Mouse (Mus musculus): Measurements from ENCODE around the gene Dcaf1. TPM values are rescaled to one million over a fixed set of nuclear protein-coding genes. Genes with fewer than 3 reads are reported as not detected.

Gene Dcaf1
- polyA plus RNA-seq, 1 experiment from 2014 or later = 15.9 TPM

DNA sequence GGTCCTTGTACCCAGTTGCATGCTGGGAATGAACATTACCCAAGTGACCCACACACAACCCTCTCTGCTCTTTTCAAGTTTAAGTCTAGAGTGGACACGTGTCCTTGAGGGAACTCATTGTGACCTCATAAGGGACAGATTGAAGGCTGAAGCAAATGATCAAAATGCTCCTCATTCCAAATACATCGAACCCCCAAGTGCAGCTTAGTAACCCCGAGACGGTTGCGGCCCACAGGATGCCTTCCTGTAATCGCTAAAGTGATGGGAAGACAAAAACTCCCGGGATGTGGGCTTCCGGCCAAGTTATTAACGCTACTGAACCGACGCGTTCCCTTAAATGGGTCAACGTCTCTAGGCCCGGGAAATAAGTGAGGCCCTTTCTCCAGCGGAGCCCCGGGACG is 69.7 kb downstream of the Dcaf1 start:
- peak overlapping the region; percentile 96 for H3K4me3 ChIP-seq (replicated peaks)
- H3K27ac ChIP-seq (replicated peaks) = peak overlapping the region; percentile 90
- peaks cover 40% of the 10 kb centered on the region for H3K36me3 ChIP-seq
- no peak for ATAC-seq (ENCODE audit: low FRiP score)
- peaks cover 53% of the 10 kb centered on the region for H3K4me1 ChIP-seq
- peak overlapping the region; percentile 96 for H3K9ac ChIP-seq (replicated peaks)
- no peaks in the 10 kb centered on the region for H3K9me3 ChIP-seq (replicated peaks)
- 0% methylated on average over 17 of the region's 17 CpGs for WGBS
- H3K4me2 ChIP-seq = peak overlapping the region; percentile 84
- H3K27me3 ChIP-seq (replicated peaks) = no peaks in the 10 kb centered on the region

DNA sequence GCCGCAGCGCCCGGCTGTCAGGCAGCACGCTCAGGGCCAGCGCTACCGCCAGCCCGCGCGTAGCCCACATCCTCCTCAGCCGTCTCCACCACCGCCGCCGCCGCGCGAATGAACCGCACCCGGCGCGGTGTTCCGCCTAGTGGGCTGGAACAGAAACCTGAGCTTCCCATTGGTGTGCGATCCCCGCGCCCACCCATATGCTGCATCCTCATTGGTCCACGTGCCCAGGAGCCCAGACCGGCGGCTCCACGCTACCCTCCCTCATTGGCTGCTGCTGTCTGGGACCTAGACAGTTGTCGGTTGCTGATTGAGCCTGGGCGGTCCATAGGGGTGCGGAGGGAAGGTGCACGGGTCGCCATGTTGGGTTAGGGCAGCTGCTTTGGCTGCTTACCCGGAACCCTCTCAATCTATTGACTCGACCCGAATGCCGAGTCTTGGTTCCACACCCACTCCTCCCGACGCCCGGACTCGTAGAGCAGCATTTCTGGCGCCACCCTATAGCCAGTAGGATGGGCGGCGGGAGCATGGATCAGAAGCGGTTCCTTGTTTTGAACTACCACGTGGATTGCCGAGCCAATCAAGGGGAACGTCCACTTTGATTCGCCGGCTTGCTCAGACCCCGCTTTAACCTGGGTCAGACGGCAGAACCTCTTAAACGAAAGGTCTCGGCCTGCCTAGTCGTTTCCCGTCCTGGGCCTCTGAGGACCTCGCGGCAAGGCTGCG is 70.3 kb downstream of the Dcaf1 start, which contains the start of gene Manf:
Manf (minus strand) TSS at position 151 of the 723 bp plus-strand sequence.
- no peaks in the 10 kb centered on the region for H3K27me3 ChIP-seq (replicated peaks)
- H3K4me2 ChIP-seq = peak within 1 kb of the TSS; percentile 84
- H3K4me1 ChIP-seq = peaks cover 53% of the 10 kb centered on the region
- peak within 1 kb of the TSS; percentile 96 for H3K9ac ChIP-seq (replicated peaks)
- WGBS = under 1% methylated on average over 59 of the region's 59 CpGs
- H3K27ac ChIP-seq (replicated peaks) = peak within 1 kb of the TSS; percentile 96
- peaks cover 47% of the 10 kb centered on the region for H3K36me3 ChIP-seq
- ATAC-seq (ENCODE audit: low FRiP score) = peak; percentile 99
- peak within 1 kb of the TSS; percentile 96 for H3K4me3 ChIP-seq (replicated peaks)
- no peaks in the 10 kb centered on the region for H3K9me3 ChIP-seq (replicated peaks)

DNA sequence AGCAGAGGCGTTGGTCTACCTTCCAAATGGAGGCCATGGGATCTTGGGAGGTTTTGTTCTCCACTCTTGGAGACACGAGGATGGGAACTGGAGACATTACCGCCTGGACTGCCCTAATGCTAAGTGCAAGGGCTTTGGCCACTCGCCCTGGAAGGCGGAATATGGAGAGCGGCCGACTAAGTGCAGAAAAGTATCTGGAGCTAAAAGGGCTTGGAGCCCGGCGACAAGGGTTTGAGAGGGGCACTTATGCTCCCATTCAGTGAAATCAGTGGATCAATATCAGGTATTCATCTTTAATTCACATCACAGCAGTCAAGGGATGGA is 70.8 kb downstream of the Dcaf1 start:
- Histone ChIP-seq H3K27me3 (replicated peaks) (no peaks in the 10 kb centered on the region), H3K9me3 (replicated peaks) (no peaks in the 10 kb centered on the region), H3K36me3 (peaks cover 50% of the 10 kb centered on the region), H3K4me2 (peak overlapping the region; percentile 84), H3K9ac (replicated peaks) (peak overlapping the region; percentile 83), H3K4me1 (peaks cover 49% of the 10 kb centered on the region), H3K4me3 (replicated peaks) (peak overlapping the region; percentile 96), H3K27ac (replicated peaks) (peak overlapping the region; percentile 96)
- 0% methylated on average over 9 of the region's 9 CpGs for WGBS
- no peak for ATAC-seq (ENCODE audit: low FRiP score)

DNA sequence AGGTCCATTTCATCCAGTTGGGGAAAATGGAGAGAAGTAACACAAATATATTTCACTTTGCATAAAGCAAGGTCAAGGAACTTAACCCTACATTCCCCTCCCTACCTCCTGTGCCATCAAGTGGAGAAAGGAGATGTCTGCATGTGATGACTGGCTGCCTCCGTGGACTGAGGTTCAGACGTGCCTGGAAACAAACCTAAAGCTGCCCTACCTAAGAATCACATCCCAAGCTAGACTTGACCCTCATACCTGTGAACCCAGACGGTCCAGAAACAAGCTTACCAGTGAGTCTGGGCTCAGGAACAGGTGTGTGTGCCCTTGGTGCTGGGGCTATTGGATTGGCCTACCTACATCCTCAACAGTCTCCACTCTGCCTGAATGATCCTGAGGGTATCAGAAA is 71.7 kb downstream of the Dcaf1 start:
- Histone ChIP-seq H3K4me2 (peak overlapping the region; percentile 32), H3K36me3 (peaks cover 47% of the 10 kb centered on the region), H3K4me1 (peaks cover 41% of the 10 kb centered on the region), H3K27me3 (replicated peaks) (no peaks in the 10 kb centered on the region), H3K27ac (replicated peaks) (no peak overlapping the region), H3K4me3 (replicated peaks) (no peak overlapping the region), H3K9me3 (replicated peaks) (no peaks in the 10 kb centered on the region), H3K9ac (replicated peaks) (peak overlapping the region; percentile 4; the same call in 1 of the 2 replicates)
- 55% methylated on average over 3 of the region's 3 CpGs for WGBS
- no peak for ATAC-seq (ENCODE audit: low FRiP score)

DNA sequence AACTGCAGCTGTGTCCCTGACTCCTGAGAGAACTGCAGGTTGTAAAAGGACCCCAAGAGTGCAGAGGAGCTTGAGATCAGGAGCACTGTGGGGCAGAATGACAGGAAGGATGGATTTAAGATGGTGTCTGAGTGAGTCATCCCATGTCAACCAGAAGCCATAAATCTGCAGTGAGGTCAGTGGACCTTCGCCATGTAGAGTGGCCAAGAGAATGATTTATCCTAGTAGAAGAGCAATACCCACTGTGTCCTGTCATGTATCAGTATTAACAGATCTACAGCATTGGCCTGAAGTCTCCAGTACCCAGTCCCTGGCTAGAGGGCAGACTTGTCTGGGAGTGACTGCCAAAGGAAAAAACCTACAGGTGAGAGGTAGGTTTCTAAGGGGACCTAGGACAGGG is 77.2 kb downstream of the Dcaf1 start:
- no peak for ATAC-seq (ENCODE audit: low FRiP score)
- Histone ChIP-seq H3K9ac (replicated peaks) (no peak overlapping the region), H3K36me3 (peaks cover 71% of the 10 kb centered on the region)

DNA sequence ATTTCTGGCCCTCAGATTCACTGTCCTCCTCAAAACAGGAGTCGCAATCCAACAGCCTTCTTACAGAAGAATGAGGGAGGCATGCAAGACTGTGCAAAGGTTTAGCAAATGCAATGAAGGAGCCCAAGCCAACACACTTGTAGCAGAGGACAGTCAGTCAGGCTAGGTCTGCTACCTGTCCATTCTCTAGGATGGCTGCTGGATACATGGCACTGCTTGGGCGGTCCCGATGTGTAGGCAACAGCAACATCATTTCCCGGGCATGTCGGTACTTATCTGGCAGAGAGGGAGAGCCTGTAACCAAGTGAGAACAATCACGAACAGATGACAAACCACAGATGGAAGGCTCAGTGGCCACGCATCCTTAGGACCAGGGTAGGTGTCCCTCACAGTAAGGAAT is 79.9 kb downstream of the Dcaf1 start:
- Histone ChIP-seq H3K4me2 (no peak overlapping the region), H3K36me3 (peaks cover 58% of the 10 kb centered on the region), H3K27me3 (replicated peaks) (no peaks in the 10 kb centered on the region), H3K27ac (replicated peaks) (no peak overlapping the region), H3K9ac (replicated peaks) (no peak overlapping the region), H3K9me3 (replicated peaks) (no peaks in the 10 kb centered on the region), H3K4me1 (no peaks in the 10 kb centered on the region), H3K4me3 (replicated peaks) (no peak overlapping the region)
- ATAC-seq (ENCODE audit: low FRiP score) = no peak
- 91% methylated on average over 7 of the region's 7 CpGs for WGBS

More for the DNA sequence above, 77.2 kb downstream of the Dcaf1 start:
- H3K27me3 ChIP-seq (replicated peaks) = no peaks in the 10 kb centered on the region
- 82% methylated on average over 1 of the region's 1 CpGs for WGBS
- H3K4me1 ChIP-seq = no peaks in the 10 kb centered on the region
- no peak overlapping the region for H3K4me2 ChIP-seq
- no peak overlapping the region for H3K4me3 ChIP-seq (replicated peaks)
- H3K27ac ChIP-seq (replicated peaks) = no peak overlapping the region
- no peaks in the 10 kb centered on the region for H3K9me3 ChIP-seq (replicated peaks)

DNA sequence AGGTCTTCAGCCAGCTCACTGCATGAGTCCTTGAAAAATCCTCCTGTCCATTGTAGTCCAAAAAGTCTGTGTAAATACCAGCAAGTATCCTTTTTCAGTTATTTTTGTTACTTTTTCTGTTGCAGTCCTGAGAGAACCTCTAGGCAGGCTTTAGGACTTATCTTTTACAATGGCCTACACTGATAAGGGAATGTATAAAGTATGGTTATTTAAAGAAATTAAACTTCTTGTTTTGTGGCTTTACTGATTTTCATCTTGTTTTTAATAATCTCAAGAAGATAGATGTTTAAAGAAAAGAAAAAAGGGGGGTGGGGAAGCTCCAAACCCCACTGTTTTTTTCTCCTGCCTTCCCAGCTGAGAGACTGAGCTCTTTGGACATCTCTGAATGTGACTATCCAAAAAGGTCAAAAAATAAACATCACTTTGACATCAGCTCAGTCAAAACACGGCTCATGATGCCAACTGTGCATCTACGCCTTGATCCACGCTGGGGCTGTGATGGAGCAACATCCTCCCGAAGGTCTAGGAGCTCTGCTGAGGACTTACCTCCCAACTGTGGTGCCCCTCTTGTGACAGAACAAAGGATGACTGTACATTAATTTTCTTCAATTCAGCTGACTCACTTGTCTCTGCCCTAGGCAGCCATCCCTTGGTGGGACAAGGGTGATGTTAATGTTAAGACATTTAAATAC is 81.6 kb downstream of the Dcaf1 start:
- Histone ChIP-seq H3K4me2 (no peak overlapping the region), H3K27ac (replicated peaks) (no peak overlapping the region), H3K9me3 (replicated peaks) (no peaks in the 10 kb centered on the region), H3K4me3 (replicated peaks) (no peak overlapping the region), H3K36me3 (peaks cover 63% of the 10 kb centered on the region), H3K9ac (replicated peaks) (no peak overlapping the region), H3K4me1 (no peaks in the 10 kb centered on the region), H3K27me3 (replicated peaks) (no peaks in the 10 kb centered on the region)
- ATAC-seq (ENCODE audit: low FRiP score) = no peak
- 80% methylated on average over 4 of the region's 4 CpGs for WGBS

DNA sequence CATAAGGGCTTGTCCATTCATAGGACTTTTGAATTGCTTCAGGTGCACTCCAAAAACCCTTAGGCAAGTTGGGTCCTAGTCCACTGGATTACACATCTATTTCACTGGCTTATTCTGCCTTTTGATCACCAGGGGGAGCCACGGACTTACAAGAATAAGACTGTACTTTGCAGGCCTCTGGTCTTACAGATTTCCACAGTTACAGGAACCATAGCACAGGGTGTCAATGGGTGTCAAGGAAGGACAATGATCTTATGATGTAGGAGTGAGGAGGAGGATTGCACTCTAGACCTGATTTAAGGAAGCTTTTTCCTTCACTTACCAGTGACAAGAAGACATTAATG is 82.1 kb downstream of the Dcaf1 start:
- WGBS = 16% methylated on average over 1 of the region's 1 CpGs
- Histone ChIP-seq H3K36me3 (peaks cover 63% of the 10 kb centered on the region), H3K27ac (replicated peaks) (no peak overlapping the region), H3K4me2 (no peak overlapping the region), H3K4me3 (replicated peaks) (no peak overlapping the region), H3K4me1 (no peaks in the 10 kb centered on the region), H3K9ac (replicated peaks) (no peak overlapping the region), H3K27me3 (replicated peaks) (no peaks in the 10 kb centered on the region), H3K9me3 (replicated peaks) (no peaks in the 10 kb centered on the region)
- ATAC-seq (ENCODE audit: low FRiP score) = no peak

DNA sequence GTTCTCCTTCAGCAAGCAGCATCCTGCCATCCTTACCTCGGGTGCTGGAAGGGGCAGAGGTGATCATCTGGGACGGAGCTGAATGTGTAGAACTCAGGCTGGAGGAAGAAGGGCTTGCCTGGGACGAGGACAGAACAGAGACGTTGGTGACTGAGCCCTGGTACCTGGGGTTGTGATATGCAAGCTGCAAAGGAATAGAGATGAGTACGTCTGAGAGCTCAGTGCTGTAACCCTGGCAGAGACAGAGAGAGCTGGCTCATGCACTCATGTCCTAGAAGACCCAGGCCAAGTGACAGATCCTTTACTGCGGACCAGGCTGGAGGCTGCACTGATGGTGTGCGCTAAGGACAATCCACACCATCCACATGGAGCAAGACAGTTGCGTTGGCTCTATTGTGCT is 84.9 kb downstream of the Dcaf1 start:
- no peak overlapping the region for H3K4me3 ChIP-seq (replicated peaks)
- H3K4me2 ChIP-seq = no peak overlapping the region
- ATAC-seq (ENCODE audit: low FRiP score) = no peak

DNA sequence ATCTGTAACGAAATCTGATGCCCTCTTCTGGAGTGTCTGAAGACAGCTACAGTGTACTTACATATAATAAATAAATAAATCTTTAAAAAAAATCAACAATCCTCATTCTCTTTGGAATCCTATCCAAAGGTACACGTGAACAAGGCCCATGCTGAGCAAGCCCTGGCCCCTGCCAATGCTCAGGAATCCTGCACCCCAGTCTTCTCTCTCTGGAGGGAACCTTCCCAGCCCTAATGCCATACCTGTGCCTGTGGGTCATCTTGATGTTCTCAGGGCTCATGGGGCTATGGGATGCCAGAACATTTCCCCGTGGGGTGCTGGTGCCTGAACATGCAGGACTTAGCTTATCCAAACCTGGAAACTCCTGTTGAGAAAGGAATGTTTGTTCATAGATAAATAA is 86.5 kb downstream of the Dcaf1 start:
- 83% methylated on average over 3 of the region's 3 CpGs for WGBS
- peaks cover 49% of the 10 kb centered on the region for H3K36me3 ChIP-seq

More for the DNA sequence above, 84.9 kb downstream of the Dcaf1 start:
- peaks cover 48% of the 10 kb centered on the region for H3K36me3 ChIP-seq
- no peak overlapping the region for H3K27ac ChIP-seq (replicated peaks)
- WGBS = 93% methylated on average over 8 of the region's 8 CpGs
- H3K9ac ChIP-seq (replicated peaks) = no peak overlapping the region
- H3K9me3 ChIP-seq (replicated peaks) = no peaks in the 10 kb centered on the region
- H3K4me1 ChIP-seq = no peaks in the 10 kb centered on the region
- no peaks in the 10 kb centered on the region for H3K27me3 ChIP-seq (replicated peaks)

DNA sequence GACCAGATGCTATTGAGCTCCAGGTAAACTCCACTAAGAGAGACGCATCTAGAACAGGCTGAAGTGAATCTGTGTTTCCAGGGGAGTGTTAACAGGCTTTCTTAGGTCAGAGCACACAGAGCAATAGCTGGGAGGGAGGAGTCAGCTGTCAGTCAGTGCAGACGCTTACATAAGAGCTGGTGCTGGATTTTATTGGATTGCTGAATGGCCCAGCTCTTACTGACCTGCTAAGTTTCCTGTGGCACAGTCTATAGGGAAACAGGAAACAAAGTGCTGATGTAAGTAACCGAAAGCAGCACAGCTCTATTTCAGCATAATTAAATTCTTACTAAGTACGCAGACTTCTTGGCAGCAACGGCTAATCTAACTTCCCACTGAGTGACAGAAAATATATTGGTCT is 87.0 kb downstream of the Dcaf1 start:
- Histone ChIP-seq H3K36me3 (peaks cover 55% of the 10 kb centered on the region), H3K27ac (replicated peaks) (no peak overlapping the region), H3K9me3 (replicated peaks) (no peaks in the 10 kb centered on the region), H3K4me3 (replicated peaks) (no peak overlapping the region), H3K27me3 (replicated peaks) (no peaks in the 10 kb centered on the region), H3K4me2 (no peak overlapping the region), H3K4me1 (no peaks in the 10 kb centered on the region), H3K9ac (replicated peaks) (no peak overlapping the region)
- no peak for ATAC-seq (ENCODE audit: low FRiP score)
- 55% methylated on average over 5 of the region's 5 CpGs for WGBS

More for the DNA sequence above, 86.5 kb downstream of the Dcaf1 start:
- Histone ChIP-seq H3K27me3 (replicated peaks) (no peaks in the 10 kb centered on the region), H3K4me3 (replicated peaks) (no peak overlapping the region), H3K27ac (replicated peaks) (no peak overlapping the region), H3K9ac (replicated peaks) (no peak overlapping the region), H3K9me3 (replicated peaks) (no peaks in the 10 kb centered on the region), H3K4me1 (no peaks in the 10 kb centered on the region), H3K4me2 (no peak overlapping the region)
- ATAC-seq (ENCODE audit: low FRiP score) = no peak

DNA sequence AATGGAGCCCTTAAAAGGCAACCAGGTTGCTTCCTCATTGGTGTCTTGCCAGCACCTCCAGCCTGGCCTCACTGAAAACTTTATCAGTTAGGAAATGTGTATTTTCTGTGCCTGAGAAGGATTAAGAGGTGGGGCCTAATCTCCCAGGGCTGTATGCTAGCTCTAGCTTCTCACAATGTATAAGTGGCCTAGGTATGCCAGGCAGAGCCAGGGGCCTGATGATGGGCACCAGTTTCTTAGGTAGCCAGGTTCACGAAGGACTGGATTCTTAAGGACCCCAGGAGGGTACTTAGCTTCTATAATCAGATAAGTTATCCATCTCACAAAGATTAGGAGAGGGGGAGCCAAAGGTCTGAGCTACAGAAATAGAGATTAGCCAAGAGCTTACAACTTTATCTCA is 90.0 kb downstream of the Dcaf1 start:
- H3K4me2 ChIP-seq = no peak overlapping the region
- no peak for ATAC-seq (ENCODE audit: low FRiP score)
- H3K4me3 ChIP-seq (replicated peaks) = no peak overlapping the region
- no peaks in the 10 kb centered on the region for H3K9me3 ChIP-seq (replicated peaks)
- H3K4me1 ChIP-seq = no peaks in the 10 kb centered on the region
- H3K27me3 ChIP-seq (replicated peaks) = no peaks in the 10 kb centered on the region
- H3K27ac ChIP-seq (replicated peaks) = no peak overlapping the region
- H3K36me3 ChIP-seq = peaks cover 56% of the 10 kb centered on the region
- 94% methylated on average over 1 of the region's 1 CpGs for WGBS
- H3K9ac ChIP-seq (replicated peaks) = no peak overlapping the region
